Mouse (Mus musculus) brain, embryonic 14.5 days (tissue): ENCODE measurements around the gene Ttpal.

Source experiments
- CTCF ChIP-seq: fragments of 200-500 bp; IDR thresholded peaks from 2 replicates; pipeline ENCODE4 v1.5.1; 2012; ENCODE audit warnings: inconsistent platforms, mild to moderate bottlenecking, moderate library complexity, borderline replicate concordance; ENCODE audit not compliant: insufficient read depth, insufficient read length; ENCODE audit errors: extremely low read depth
- POLR2A ChIP-seq: fragments of 200-500 bp; IDR thresholded peaks from 2 replicates; pipeline ENCODE4 v1.6.1; 2012; ENCODE audit warnings: mild to moderate bottlenecking, inconsistent platforms, borderline replicate concordance; ENCODE audit not compliant: poor library complexity, insufficient read depth, insufficient read length, severe bottlenecking; ENCODE audit errors: extremely low read depth

DNA sequence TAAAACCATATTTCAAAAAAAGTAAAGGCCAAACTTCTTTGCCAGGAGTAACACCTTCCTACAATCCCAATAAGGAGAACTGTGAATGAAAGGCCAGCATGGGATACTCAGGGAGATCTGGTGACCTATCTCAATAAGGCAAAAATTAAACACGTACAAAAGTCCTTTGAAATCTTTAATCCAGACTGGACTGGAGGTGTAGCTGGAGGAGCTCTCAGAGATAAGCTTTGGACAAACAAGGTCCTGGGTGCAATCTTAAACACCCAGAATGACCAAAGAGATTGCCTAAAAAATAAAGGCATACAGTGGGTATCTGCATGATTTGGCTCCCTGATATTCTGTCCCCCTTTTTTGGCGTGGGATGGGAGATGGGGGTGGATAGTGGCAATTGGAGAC is 41.5 kb downstream of the Ttpal start:
- TF ChIP-seq CTCF: no peak
- TF ChIP-seq POLR2A: no peak
